Mouse (Mus musculus) limb, embryonic 15.5 days (tissue): ENCODE data around the gene Lrp10. TPM values are rescaled to one million over a fixed set of nuclear protein-coding genes. Genes with fewer than 3 reads are reported as not detected.

Experiments used
- ATAC-seq: fragments of 200-750 bp; cut with Nextera tagmentation; 2 replicates; pipeline ENCODE4 v1.8.0; 2017; ENCODE audit warnings: low read depth, moderate TSS enrichment; ENCODE audit not compliant: insufficient number of reproducible peaks, low FRiP score, low TSS enrichment
- H3K27ac ChIP-seq: fragments of 300-500 bp; sonication (generic); 2 replicates; pipeline ENCODE4 v1.5.1; 2015; ENCODE audit warnings: moderate library complexity, mild to moderate bottlenecking, inconsistent platforms
- H3K27me3 ChIP-seq: fragments of 300-500 bp; sonication (generic); 2 replicates; pipeline ENCODE4 v1.6.1; 2015; ENCODE audit warnings: inconsistent platforms
- H3K36me3 ChIP-seq: fragments of 300-500 bp; sonication (generic); 2 replicates; pipeline ENCODE4 v1.6.1; 2015; ENCODE audit warnings: inconsistent platforms
- H3K4me1 ChIP-seq: fragments of 300-500 bp; sonication (generic); 2 replicates; pipeline ENCODE4 v1.6.1; 2015; ENCODE audit warnings: inconsistent platforms
- H3K4me2 ChIP-seq: fragments of 300-500 bp; sonication (generic); 2 replicates; pipeline ENCODE4 v1.6.1; 2015; ENCODE audit warnings: mild to moderate bottlenecking, inconsistent platforms
- H3K4me3 ChIP-seq: fragments of 300-500 bp; sonication (generic); 2 replicates; pipeline ENCODE4 v1.5.1; 2015; ENCODE audit warnings: mild to moderate bottlenecking, inconsistent platforms
- H3K9ac ChIP-seq: fragments of 300-500 bp; sonication (generic); 2 replicates; pipeline ENCODE4 v1.6.1; 2015; ENCODE audit warnings: inconsistent platforms
- H3K9me3 ChIP-seq: fragments of 300-500 bp; sonication (generic); 2 replicates; pipeline ENCODE4 v1.6.1; 2016; ENCODE audit warnings: inconsistent platforms
- WGBS: fragments of 180-500 bp; shearing (Covaris S2); methylation state at CpG from one replicate; pipeline ENCODE4 v1.1.7; 2015; 5-methylcytosine and 5-hydroxymethylcytosine counted together
- polyA plus RNA-seq: library from polyadenylated mRNA; unstranded; fragments of >200 nt; fragmentation: Nextera tagmentation; extraction: Ambion mirVana; gene quantifications from 2 replicates; pipeline ENCODE4 v1.2.1, GENCODE M21; 2015

Gene Lrp10
- polyA plus RNA-seq, 1 experiment from 2014 or later, result 46.4 TPM

DNA sequence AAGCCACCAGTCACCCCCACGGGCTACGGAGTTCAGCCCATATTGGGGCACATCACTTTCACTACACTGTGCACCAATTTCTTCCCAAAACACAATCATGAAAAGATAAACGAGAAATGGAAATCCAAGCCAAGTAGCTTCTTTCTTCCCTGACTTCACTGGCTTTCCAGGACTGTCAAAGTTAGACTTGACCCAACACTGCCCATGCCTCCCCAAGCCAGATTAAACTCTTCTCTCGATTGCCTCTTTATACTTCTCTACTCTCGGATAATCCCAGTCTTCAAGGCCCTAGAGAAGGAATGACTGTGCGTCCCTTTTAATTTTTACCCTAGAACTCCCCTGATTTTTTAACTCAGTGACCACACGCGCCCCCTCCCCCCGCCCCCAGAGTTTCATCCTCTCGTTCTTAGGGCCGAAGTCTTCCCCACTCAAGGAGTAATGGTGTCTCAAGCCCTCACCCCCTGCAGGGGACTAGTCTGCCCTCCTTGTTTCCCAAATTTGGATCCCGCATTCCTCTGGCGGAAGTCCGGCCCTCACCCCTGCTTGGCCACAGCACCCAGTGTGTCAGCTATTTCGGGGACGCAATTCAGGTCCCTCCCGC is 52.9 kb downstream of the Lrp10 start:
- Histone ChIP-seq H3K4me1 (peaks cover 10% of the 10 kb centered on the region), H3K27me3 (no peaks in the 10 kb centered on the region), H3K9ac (peak overlapping the region; percentile 64), H3K4me2 (peak overlapping the region; percentile 57), H3K9me3 (no peaks in the 10 kb centered on the region), H3K4me3 (peak overlapping the region; percentile 75), H3K27ac (peak overlapping the region; percentile 81), H3K36me3 (peaks cover 30% of the 10 kb centered on the region)
- 3% methylated on average over 17 of the region's 17 CpGs for whole genome bisulfite sequencing
- ATAC-seq, result peak; percentile 8; the same call in 1 of the 2 replicates

Other genes with a start within 250 kb of the Lrp10 start
- gene Dad1, start 210.0 kb upstream of the Lrp10 start, polyA plus RNA-seq, result 384 and 403 TPM in 2 replicates
- gene Abhd4, start 209.9 kb upstream of the Lrp10 start, polyA plus RNA-seq, result 56.4 and 56.7 TPM in 2 replicates
- not detected in 2 replicates for gene Olfr49, start 179.2 kb upstream of the Lrp10 start, polyA plus RNA-seq
- gene Oxa1l, start 103.3 kb upstream of the Lrp10 start, polyA plus RNA-seq, result 36.1 and 37.7 TPM in 2 replicates
- 5.8 and 6.5 TPM in 2 replicates for gene Slc7a7, start 46.4 kb upstream of the Lrp10 start, polyA plus RNA-seq
- 196 and 218 TPM in 2 replicates for gene Mrpl52, start 37.2 kb upstream of the Lrp10 start, polyA plus RNA-seq
- 245 and 272 TPM in 2 replicates for gene Mmp14, start 32.5 kb upstream of the Lrp10 start, polyA plus RNA-seq
- gene Rem2, start 12.0 kb downstream of the Lrp10 start, polyA plus RNA-seq, result 1.5 and 2.2 TPM in 2 replicates
- 68.6 and 71.4 TPM in 2 replicates for gene Prmt5, start 53.4 kb downstream of the Lrp10 start, polyA plus RNA-seq
- 52.6 and 53.0 TPM in 2 replicates for gene Haus4, start 90.5 kb downstream of the Lrp10 start, polyA plus RNA-seq
- 50.7 and 52.7 TPM in 2 replicates for gene Ajuba, start 113.4 kb downstream of the Lrp10 start, polyA plus RNA-seq
- gene 4931414P19Rik, start 141.9 kb downstream of the Lrp10 start, polyA plus RNA-seq, result 5.8 and 6.1 TPM in 2 replicates
- 343 and 373 TPM in 2 replicates for gene Psmb5, start 153.9 kb downstream of the Lrp10 start, polyA plus RNA-seq
- not detected in 2 replicates for gene Psmb11, start 157.3 kb downstream of the Lrp10 start, polyA plus RNA-seq
- 0.99 TPM in 1 of 2 replicates, not detected in the other for gene Gm17606, start 176.8 kb downstream of the Lrp10 start, polyA plus RNA-seq
- 3.7 and 4.2 TPM in 2 replicates for gene Cdh24, start 177.2 kb downstream of the Lrp10 start, polyA plus RNA-seq
- 79.6 and 81.2 TPM in 2 replicates for gene 1700123O20Rik, start 222.1 kb downstream of the Lrp10 start, polyA plus RNA-seq
- gene Acin1, start 222.8 kb downstream of the Lrp10 start, polyA plus RNA-seq, result 109 TPM in 2 replicates
- 0.21 and 0.24 TPM in 2 replicates for gene Gm29776, start 234.7 kb downstream of the Lrp10 start, polyA plus RNA-seq
- gene Cebpe, start 248.0 kb downstream of the Lrp10 start, polyA plus RNA-seq, result 0.12 TPM in 1 of 2 replicates, not detected in the other